Mouse (Mus musculus) spleen, adult 2 months (tissue): ENCODE data around the gene Slc3a2.

Experiments
- CTCF ChIP-seq: fragments of 200-500 bp; IDR thresholded peaks from 2 replicates; pipeline ENCODE4 v1.5.1; 2011; ENCODE audit warnings: mild to moderate bottlenecking, inconsistent platforms; ENCODE audit not compliant: insufficient read depth, insufficient read length, insufficient replicate concordance; ENCODE audit errors: extremely low read depth
- POLR2A ChIP-seq: fragments of 200-500 bp; IDR thresholded peaks from 2 replicates; pipeline ENCODE4 v1.6.1; 2011; ENCODE audit warnings: low read depth, low read length, inconsistent platforms

DNA sequence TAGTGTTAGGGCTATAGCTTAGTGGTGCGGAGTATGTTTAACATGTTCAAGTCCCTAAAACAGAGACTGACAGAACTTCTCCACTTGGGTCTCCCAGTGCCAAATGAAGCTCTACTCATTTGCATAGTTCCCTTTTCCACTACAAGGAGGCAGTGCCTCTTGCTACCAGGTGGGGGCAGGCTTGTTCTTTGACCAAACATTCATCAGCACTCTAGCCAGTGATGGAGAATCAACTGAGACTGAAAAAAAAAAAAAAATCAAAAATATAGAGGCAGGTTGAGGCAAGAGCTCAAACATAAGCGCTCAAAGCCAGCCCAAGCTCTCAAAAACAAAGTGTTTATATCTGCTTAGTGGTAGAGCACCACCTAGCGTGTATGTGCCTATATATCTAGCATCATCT, 4.8 kb downstream of the Slc3a2 start:
- TF ChIP-seq CTCF (peak; percentile 67; the same call in 1 of the 2 replicates), POLR2A (no peak)
